Mouse (Mus musculus): ENCODE measurements around the gene Trim39.

Gene Trim39

DNA sequence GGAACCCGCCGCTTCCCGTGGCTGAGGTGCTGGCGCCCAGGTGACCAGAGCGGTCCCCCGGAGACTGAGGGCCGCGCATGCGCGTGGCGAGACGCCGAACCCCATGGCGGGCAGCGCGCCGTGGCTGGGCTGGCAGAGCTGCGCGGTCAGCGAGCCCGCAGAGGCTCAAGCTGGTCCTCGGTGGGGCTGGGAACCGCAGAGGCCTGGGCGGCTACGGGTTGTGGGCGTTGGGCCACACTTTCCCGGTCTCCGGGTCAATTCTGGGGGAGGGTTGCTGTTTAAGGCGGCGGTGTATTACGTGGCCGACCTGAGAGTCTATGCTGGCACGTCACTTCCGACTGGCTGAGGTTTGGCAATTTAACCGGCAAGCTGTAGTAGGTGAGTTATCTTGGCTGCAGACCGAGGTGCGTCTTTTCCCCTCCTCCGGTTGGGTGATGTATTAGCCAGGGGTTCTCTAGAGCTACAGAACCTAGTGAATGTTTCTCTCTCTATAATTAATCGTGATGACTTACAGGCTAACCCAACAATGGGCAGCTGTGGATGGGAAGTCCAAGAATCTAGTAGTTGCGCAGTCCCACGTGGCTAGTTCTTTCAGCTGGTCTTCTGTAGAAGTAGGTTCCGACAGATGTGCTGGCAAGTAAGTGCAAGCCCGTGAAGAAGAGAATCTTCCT is at the start of gene Trim39:
Gene Trim39, minus strand, starts transcription at position 662 of the 671 bp plus-strand sequence.
- peak; percentile 92 to 98 for DNase-seq (ENCODE audit: inconsistent age in 2 of 2, low spot score in 1 of 2)

DNA sequence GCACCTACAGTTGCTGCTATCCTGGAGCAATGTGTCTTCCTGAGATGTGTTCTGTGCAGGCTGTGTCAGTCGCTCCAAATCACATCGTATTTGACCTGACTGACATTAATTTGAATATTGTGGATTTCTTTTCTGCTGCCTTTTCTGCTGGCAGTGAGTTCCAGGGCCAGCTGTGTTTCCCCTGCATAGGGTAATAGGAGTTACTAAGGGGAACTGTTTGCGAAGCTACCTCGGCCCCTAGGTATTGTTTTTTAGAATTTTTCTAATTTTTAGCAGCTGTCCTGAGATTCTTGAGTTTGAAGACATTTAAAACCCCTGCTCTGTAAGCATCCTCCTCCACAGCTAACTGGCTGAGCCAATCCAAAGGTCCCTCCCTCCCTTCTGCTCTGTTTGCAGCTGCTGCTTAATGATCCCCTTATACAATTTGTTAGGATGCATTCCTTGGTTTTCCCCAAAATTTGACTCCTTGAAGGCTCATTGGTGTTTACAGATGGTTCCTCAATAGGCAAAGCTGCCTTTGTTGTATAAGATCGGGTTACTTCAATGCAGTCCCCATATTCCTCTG is 43.7 kb upstream of the Trim39 start:
- no peak for DNase-seq (ENCODE audit: inconsistent age in 2 of 2, low spot score in 1 of 2)

DNA sequence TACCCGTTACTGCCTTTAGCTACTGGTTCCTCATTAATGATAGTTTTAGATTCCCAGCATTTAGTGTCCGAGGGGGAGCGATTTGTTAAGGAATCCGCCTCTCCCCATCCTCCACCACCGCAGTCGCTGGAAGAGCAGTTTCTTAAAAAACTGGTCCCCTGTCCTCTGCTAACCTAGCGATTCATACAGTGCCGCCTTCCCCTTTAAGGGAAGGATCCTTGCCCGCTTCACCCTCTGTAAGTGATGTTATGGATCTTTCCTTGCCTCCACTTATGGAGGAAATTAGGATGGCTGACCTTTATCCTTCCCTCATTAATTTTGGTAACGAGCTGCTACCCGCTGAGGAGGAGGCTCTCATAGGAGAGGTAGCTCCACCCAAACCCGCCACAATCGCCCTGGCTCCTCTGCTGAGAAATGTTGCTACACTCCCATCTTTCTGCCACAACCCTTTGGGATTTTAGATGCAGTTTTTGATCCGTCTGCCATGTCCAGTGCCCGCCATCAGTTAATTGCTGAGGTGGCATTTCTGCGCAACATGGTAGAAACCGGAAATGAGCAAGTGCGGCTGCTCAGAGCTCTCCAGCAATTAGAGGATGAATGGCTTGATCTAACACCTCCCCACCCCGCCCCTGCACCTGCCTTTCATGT is 43.1 kb upstream of the Trim39 start:
- peak; percentile 62 to 87 for DNase-seq (ENCODE audit: inconsistent age in 2 of 2, low spot score in 1 of 2)

DNA sequence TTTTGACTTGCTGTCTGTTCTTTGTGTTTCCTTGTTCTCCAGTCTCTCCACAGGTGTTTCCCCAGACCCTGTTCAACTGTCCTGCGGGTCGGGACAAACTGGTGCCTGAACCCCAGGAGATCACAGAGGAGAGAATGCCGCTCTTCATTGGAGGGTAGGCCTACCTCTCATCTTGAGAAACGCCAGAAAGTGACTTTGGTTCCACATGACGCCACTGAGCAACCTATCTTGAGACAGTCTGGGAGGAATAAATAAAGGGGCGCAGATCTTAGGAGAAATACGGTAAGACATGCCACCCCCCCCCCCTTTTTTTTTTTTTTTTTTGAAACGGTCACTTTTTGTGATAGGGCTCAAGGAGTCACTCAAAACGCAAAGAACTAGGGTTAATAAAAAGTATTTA is 42.5 kb upstream of the Trim39 start:
- DNase-seq (ENCODE audit: inconsistent age in 2 of 2, low spot score in 1 of 2): peak; percentile 15 to 50

DNA sequence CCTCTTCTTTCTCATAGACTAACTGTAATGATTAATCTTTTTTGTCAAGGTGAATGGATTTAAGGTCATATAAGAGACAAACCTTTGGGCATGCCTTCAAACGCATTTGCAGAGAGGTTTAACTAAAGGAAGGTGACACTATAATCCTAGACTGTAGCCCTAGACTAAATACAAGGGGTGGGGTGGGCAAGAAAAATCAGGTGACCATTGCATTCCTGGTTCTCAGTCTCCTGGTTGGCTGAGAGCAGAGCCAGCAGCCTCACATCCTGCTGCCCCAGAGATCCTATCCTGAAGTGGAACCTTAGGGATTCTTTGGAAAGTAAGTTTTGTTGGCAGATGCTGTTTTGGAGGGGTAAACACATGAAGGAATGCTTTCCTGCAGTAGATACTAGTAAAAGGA is 37.2 kb upstream of the Trim39 start:
- no peak for DNase-seq (ENCODE audit: inconsistent age in 2 of 2, low spot score in 1 of 2)

DNA sequence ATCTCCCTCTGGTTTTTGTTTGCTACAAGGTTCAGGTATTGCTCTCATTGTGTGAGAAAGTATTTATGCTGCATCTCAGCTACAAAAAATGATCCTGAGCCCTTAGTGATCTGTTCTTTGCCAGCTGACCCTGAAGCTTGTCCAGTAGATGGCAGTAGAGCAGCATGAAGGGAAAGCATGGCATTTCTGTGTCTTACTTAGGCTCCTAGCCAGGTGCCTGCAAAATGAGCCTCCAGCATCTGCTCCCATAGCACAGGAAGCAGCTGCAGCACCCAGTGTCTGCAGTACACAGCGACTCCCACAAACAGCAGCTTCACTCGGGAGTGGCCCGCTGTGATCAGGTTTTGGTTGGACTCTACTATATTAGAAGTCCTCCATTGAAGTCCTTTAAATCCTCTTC is 36.8 kb upstream of the Trim39 start:
- DNase-seq (ENCODE audit: inconsistent age in 2 of 2, low spot score in 1 of 2): peak; percentile 64 to 91

DNA sequence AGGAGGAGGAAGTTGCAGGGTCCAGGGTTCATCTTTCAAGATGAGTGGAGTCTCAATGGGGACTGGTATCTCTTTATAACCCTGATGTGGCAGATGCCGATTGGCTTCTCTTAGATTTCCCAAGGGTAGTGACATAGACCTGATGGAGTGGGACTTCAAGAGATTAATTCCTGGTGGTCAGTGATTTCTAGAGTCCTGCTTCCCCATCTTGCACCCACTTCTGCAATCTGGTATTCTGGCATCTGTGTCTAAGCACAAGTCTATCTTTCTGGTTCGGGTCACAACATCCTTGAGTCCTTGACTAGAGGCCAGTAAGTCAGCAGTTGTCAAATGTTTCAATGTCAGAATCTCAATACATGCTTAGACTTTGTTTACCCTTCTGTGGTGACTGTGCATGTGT is 14.3 kb upstream of the Trim39 start, which contains the start of gene H2-M10.2:
Gene H2-M10.2, minus strand, starts transcription at position 101 of the 400 bp plus-strand sequence.
- DNase-seq (ENCODE audit: inconsistent age in 2 of 2, low spot score in 1 of 2): no peak

DNA sequence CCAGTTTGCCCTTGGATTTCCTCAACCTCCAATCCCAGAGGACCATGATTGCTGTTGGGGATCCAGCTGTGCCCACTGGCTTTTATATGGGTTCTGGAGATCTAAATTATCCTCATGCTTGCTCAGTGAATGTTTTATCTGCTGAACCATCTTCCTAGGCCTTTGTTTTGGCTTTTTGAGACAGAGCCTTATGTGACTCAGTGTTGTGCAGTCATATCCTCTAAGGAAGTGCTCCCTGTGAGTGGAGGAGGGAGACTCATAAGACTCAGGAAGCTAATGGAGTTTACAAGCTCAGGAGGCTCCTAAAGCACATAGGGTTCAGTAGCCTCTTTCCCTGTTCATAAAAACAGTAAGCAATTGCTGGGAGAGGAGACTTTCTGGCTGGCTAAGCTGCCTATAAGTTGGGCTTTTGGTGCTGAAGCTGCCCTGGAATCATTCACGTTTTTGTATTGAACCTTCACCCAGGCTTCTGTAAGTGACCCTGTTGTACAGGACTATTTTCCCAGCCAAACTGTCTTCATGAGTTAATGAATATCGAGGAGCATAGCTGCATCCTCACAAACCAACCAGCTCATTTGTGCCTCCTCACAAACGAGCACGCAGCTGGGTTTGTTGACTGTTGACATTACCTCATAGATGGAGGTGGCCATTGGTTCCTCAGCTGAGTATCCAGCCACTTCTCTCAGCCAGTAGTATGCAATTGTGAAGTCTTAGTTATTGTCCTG is 9.6 kb upstream of the Trim39 start:
- DNase-seq (ENCODE audit: inconsistent age in 2 of 2, low spot score in 1 of 2): no peak

DNA sequence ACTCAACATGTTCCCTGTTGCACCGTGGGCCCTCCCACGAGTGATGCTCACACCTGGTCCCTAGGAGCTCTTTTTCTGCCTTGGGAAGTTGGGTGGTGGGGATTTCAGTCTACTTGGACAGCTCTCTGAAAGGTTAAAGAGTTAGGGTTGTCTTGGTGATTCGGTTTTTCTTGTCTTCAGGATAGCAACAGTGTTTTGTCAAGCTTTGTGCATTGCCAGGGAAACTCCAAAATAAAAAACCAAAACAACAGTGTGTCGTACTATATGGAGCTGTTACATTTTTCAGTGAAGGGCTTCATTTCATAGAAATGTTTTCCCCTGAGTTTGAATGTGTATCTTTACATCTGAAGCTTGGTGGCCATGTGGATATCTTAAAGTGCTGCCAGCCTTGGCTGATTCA is 2.7 kb upstream of the Trim39 start:
- no peak for DNase-seq (ENCODE audit: inconsistent age in 2 of 2, low spot score in 1 of 2)

DNA sequence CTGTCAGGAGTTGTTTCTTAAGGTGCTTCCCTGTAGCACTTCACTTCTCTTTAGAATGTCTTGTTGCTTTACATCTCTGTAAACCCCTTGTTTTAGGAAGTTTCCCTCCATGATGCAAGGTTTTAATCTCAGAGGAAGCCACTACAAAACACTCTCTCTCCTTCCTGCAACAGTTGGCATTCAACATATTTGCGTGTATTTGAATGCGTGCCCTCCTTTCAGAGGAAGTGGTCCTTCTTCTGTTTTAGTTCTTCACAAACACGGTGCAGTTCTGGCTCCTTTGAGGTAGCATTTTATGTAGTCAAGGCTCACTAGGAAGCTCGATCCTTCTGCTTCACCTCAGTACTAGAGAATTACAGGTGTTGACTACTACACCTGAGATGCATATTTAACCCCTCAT is 1.7 kb upstream of the Trim39 start:
- no peak for DNase-seq (ENCODE audit: inconsistent age in 2 of 2, low spot score in 1 of 2)

DNA sequence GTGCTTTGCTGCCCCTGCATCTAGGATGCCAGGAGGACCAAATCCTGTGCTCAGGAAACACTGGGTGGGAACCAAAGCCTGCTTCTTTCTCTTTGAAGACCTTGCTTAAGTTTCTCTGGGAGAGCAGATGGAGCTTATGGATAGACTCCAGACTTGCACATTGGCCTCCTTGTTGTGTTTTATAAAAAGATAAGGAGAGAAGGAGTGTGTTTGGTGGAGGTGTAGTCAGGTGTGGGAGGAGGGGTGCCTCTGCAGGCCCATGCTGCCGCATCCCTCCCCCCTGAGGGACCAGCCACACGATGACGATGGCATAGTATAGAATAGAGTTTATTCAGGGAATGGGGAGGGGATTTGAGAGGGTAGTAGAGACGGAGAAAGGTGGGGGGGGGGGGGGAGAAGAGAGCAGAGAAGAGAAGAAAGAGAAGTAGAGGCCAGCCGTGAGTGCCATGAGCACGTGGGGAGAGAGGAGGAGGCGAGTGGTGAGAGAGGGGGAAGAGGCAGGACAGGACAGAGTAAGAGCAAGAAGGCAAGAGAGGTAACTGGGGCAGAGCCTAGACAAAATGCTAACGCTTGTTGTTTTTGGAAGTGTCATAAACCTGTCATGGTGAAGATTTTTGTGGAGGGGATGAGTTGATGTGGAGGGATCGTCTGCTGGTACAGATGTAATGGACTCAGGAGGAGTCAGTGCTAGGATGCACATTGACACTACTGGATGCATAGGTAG is 758 bp upstream of the Trim39 start:
- no peak for DNase-seq (ENCODE audit: inconsistent age in 2 of 2, low spot score in 1 of 2)

DNA sequence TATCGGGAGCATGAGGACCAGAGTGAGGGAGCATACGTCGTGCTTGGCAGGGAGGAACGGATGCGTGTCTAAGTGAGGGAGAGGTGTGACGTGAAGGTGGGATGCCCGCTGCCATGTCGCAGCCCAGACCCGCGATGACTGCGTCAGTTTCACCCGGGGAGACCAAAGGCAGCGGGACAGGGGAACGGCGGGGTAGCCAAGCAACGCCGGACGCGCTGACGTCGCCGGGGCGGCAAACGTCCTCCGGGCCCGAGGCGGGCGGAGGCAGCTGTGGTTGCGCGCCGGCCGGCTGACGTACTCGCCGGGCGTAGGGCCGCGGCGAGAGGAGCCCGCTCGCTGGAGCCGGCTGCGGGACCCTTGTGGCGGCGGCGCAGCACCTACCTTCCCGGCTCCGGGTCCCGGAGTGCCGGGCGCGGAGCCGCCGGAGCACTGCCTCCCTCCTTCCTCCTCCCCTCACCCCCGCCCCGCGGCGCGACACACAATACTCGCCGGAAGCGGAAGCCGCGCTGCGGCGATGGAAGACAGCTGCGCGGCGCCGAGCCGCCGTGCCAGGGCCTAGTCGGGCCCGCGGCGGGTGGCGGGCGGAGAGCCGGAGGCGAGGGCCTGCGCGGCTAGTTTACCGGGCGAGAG is 976 bp downstream of the Trim39 start:
- peak; percentile 93 to 98 for DNase-seq (ENCODE audit: inconsistent age in 2 of 2, low spot score in 1 of 2)

DNA sequence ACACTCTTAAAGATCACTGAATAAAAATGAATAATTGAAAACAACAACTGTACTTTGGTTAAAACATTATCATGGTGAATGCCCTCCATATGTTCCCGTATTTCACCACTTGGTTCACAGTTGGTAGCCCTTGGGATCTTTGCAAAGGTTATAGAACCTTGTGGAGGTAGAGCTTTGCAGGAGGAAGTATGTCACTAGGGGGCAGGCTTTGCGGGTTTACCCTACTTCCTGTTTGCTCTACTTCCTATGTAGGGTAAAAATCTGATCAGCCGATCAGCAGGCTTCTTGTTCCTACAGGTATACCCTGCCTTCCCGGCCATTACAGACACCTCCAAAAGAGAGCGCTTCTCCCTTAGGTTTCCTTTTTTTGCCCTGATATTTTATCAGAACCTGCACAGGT is 6.2 kb downstream of the Trim39 start:
- DNase-seq (ENCODE audit: inconsistent age in 2 of 2, low spot score in 1 of 2): no peak

DNA sequence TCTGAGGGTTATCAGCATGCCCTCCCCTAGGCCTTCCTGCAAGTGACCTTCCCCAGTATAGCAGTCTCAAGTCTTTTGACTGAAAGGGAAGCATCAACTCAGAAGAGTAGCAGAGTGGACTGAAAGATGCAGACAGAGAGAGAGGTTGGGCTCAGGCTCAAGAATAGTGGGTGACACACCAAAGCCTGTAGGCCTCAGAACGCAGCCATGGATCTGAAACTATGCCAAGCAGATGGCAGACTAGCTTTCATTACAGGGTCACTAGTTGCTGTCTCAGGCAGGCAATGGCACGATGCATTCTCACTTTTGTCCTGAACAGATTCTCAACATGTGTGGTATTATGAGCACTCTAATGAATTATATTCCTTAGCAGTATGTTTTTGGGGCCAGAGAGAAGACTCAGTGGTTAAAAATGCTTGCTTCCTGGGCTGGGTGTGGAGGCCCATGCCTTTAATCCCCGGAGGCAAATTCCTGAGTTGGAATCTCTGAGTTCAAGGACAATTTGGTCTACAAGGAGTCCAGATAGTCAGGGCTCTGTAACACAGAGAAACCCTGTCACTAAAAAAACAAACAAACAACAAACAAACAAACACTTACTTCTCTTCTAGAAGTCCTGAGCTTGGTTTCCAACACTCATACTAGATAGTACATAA is 7.6 kb downstream of the Trim39 start:
- peak in 1 of 2 experiments; percentile 51 for DNase-seq (ENCODE audit: inconsistent age in 2 of 2, low spot score in 1 of 2)

DNA sequence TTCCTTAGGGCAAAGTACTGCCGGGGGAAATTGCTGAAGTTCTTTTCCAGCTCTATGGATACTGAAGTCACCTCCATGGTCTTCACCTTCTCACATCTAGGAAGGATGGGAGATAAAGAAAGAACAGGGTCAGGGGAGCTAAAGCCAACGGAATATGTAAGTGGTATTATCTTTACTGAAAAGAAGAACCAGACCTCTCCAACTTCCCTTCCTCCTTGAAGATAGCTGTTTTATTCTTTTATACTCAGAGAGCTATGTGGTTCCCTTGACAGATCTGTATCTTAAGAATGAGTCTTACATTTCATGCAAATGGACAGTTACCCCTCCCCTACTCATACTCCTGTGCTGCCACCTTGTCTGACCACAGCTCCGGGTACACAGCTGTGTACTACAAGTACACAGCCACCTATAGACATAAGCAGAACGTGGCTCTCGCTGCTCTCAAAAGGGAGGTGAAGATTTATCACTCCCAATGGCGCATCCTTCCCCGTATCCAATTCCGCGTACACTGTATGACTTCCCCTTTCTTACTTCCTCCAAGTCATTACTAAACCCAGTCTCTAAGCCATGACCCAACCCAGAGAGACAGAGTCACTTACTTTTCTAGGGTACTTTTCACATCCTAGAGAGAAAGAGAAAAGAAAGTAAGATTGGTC is 10.4 kb downstream of the Trim39 start:
- DNase-seq (ENCODE audit: inconsistent age in 2 of 2, low spot score in 1 of 2): no peak

DNA sequence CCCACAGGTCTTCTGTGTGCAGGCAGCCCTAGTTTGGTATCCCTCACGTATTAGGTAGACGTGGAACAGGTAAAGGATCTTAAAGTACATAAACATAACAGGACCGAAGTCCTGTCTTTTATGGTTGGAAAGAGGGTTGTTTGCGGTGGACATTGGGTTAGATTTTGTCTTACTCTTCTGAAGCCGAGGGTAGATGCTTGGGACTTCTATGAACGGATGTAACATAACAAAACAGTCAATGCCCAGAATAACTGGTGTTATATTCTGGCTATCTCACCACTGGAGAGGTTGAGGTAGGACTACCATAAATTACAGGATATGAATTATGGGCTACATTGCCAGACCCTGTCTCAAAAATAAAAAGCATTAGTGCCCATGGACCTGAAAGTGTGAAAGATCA is 14.1 kb downstream of the Trim39 start, which contains the start of gene Rpp21:
Gene Rpp21, minus strand, starts transcription at position 101 of the 400 bp plus-strand sequence.
- no peak for DNase-seq (ENCODE audit: inconsistent age in 2 of 2, low spot score in 1 of 2)

DNA sequence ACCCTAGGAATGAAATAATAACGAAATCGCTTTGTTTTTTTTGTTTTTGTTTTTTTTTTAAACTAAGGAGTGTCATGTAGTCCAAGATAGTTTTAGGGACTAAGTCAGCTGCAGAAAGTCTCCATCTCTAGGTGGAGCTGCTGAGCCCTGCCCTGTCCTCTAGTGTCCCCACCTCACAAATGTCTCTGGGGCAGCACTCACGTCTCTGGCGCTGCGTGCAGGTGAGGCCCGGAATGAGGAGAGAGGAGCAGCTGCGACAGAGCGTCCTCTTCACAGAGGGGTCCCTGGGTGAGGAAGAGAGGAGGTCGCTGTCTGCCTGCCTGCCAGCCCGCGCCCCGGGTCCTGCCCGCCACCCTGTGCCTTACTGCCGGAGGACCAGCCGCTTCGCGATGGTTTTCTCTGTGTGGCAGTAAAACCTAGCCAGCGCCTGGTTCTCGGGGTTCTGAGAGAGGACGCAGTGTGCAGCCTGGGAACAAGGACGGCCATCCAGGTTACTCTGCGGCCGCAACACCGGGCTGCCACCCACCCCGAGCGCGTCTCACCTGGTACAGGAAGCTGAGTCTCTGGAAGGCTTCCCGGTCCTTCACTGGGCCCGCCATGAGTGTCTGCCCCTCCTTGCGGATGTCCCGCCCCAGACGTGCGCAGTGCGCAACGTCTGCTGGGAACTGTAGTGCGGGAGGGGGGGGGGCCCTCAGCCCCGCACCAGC is 14.7 kb downstream of the Trim39 start:
- peak; percentile 86 to 96 for DNase-seq (ENCODE audit: inconsistent age in 2 of 2, low spot score in 1 of 2)

DNA sequence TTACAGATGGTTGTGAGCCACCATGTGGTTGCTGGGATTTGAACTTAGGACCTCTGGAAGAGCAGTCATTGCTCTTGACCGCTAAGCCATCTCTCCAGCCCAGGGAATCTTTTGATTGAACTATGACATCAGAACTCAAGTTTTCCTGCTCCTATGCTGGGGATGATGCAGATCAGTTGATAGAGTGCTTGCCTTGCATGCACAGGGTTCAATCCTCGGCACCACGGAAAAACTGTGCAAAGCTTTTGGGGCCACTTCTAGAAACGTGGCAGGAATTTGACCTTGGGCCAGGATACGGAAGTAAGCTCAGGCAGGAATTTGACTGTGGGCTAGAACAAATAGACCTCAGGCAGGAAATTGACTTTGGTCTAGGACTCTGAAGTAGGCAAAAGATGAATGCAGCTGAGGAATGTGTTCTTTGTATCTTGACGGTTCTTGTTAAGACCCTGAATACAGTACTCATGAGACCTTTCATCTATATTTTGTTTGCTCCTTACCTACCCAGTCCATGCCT is 18.9 kb downstream of the Trim39 start:
- no peak for DNase-seq (ENCODE audit: inconsistent age in 2 of 2, low spot score in 1 of 2)
